Mouse (Mus musculus) neutrophil, adult 5-6 weeks (primary cell): Measurements from ENCODE around the gene Dusp27. TPM values are rescaled to one million over a fixed set of nuclear protein-coding genes. Genes with fewer than 3 reads are reported as not detected.

Experiments used
- ATAC-seq: fragments of 151-379, 151-347 bp; 2 replicates; pipeline ENCODE4 v1.8.0; 2017; ENCODE audit warnings: mild to moderate bottlenecking, moderate TSS enrichment; ENCODE audit not compliant: insufficient number of reproducible peaks, poor library complexity, low FRiP score, severe bottlenecking; ENCODE audit errors: extremely low read depth
- total RNA-seq: library from RNA; stranded (forward); fragments of 200-1000 nt; gene quantifications from 2 replicates; pipeline ENCODE4 v1.2.3, GENCODE M21; 2017

Dusp27 gene
- total RNA-seq, 1 experiment from 2014 or later, result not detected

DNA sequence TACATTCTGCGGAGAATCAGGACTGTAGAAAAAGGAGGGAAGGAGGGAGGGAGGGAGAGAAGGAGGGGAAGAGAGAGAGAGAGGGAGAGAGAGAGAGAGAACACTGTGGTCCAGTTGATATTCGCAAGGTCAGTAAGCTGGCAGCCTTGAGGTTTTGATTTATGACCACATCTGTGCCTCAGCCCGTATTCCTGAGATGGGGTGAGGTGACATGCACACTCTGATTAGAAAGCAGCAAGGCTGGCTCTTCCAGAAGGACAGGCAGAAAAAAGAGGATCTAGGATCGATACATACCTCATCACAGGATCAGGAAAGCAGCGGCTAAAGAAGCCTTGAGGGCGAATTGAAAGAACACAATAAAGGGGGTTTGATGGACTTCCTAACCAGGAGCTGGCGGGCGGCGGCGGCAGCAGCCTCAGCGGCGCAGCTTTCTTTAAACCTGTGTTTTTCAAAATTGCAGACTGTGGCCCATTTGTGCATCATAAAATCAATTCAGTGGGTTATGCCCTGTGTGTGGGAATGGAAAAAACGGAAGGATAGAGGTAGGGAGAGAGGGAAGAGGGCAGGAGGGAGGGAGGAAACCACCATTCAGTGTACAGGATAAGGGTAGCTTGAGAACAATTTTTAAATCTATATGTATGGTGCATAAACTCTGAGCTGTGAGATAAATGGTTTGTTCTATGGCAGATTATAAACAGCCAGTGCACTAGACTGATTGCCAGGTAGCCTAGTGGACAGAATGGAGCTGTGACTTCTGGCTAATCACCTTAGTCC lies 9.7 kb downstream of the Dusp27 start:
- ATAC-seq, result no peak

DNA sequence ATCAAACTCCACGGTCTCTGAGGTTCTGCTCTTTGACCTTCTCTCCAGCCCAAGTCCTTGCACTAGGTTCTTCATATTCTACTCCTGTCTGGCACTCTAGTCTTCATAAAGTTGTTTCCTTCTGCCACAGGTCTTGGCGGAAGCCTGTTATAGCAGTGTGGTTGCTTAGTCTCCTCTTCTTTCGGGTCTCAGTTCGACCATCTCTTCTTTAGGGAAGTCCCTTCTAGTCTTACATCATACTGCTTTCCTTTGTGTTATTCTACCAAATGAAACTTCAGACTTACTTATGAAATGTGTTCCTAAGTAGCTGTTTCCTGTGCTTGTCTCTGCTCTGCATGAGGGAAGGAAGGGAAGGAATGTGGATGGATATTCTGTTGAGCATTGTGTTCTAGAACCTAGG lies 12.0 kb downstream of the Dusp27 start:
- no peak for ATAC-seq

DNA sequence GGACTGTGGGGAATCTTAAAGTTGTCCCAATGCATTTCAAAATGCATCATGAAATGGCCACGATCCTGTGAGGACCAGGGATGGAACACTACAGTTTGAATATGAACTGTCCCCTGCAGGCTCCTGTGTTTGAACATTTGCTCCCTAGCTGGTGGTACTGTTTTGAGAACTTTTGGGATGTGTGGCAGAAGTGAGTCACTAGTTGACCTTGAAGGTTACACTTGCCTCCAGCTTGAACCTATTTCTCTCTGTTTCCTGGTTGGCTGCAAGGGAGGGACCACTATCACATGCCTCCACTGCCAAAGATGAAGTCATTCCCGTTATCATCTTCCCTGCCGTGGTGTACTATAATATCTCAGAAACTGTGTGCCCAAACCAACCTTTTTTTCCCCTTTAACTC lies 12.7 kb downstream of the Dusp27 start:
- no peak for ATAC-seq

DNA sequence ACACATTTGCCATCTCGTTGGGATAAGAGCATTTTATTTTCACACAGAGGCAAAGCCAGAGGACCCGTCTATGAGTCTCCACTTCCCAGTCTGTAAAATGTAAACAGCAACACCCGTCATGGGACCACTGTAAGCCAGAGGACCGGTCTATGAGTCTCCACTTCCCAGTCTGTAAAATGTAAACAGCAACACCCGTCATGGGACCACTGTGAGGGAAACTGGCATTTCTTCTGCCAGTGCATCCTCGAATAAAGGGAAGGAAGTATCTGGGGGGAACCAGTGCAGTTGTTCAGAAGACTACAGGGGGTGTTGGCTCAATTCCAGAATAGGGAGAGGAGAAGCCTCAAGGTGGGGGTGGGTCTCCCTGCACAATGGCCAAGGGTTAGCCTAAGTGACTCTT lies 22.3 kb downstream of the Dusp27 start:
- ATAC-seq, result no peak

DNA sequence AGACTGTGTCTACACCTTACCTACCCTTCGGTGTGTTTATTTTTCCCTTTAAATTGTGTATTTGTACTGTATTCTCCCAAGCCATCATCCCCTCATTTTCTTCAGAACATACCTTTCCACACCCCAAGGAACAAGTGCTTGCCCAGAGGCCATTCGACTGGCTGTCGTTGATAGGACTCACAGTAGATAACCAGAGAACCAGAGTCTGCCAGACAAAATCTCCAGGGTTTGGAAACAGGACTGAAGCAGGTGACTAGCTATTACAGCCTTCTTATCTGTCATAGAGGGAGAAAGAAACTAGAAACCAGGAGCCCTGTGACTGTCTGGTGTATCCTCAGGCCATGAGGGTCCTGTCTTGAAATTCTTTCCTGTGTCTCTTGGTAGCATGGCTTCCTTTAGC lies 22.9 kb downstream of the Dusp27 start:
- no peak for ATAC-seq

DNA sequence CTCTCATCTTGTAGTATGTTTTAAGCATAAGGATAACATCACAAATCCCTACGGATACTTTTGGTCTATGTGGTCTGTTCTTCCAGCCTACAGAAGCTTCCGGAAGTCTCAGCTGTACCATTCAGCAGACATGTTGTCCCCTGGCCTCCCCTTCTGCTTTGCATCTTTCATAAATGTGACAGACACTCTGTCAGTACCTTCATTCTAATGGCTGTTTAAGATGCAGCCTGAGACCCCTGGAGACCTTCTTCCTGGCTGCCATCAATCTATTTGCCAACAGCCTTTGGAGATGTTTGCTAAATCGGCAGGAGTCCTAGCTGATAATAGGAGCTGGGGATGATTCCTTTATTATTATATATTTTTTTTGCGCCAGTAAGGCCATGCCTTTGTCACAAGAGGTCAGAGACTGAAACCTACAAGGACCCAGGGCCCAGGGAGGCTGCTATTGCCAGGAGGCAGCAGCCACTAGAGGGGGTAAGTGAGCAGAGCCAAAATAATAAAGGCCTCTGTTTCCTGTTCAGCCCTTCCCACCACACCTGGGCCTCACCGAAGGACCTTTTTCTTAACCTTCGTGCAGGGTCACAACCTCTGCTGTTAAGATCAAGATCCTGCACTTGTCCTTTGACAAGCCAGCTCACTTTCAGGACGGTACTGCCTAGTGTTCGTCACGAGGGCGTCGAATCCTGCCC lies 24.7 kb downstream of the Dusp27 start:
- ATAC-seq, result no peak

DNA sequence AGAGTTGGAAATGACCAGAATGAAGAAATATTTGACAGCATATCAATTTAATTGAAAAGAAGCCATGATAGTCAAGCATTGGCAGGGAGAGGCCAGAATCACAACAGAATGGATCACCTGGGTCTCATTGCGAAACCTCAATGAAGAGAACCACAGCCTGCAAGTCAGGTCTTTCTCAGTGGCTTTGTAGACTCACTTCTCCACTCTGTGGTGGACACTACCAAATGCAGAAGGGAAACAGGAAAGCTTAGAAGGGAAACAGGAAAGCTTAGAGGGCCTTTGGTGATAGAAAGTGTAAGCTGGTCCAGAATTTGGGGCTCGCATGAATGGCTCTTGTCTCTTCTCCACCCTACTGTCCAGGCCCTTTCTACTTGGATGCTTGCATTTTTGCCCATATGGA lies 29.6 kb downstream of the Dusp27 start:
- no peak for ATAC-seq

DNA sequence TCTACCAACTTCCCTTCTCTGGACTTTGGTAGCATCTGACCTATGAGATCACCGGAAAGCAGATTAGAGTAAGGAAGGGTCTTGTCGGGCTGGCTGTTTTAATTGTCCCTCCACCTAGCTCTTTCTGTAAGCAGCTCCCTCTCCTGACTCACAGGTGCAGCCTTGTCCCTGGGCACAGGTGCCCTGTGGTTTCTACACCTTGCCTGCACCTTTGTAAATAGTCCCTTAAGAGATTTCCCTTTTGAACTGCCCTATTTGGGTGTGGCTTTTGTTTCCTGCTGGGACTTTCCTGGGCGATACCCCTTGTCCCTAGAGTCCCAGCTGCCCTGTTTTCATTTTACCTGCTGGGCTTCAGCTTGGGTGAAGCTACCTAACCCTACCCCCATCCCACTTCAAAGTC lies 33.3 kb downstream of the Dusp27 start:
- no peak for ATAC-seq

DNA sequence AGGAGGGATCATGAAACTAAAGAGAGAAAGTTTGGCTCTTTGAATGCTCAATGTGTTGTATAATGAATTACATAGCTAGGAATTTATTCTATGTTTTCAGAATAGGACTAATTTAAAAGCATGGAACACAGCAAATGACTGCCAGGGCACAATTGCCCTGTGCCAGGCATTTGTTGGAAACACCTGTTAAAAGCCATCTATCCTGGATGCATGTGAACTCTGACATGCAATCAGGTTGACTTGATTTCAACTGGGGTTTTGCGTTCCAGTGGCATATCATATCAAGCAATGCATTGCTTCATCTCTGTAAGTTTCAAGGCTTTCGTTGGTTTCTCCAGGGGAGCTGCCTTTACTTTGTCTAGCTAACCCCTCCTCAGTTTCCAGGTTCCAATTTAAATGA lies 37.4 kb downstream of the Dusp27 start:
- ATAC-seq, result no peak

DNA sequence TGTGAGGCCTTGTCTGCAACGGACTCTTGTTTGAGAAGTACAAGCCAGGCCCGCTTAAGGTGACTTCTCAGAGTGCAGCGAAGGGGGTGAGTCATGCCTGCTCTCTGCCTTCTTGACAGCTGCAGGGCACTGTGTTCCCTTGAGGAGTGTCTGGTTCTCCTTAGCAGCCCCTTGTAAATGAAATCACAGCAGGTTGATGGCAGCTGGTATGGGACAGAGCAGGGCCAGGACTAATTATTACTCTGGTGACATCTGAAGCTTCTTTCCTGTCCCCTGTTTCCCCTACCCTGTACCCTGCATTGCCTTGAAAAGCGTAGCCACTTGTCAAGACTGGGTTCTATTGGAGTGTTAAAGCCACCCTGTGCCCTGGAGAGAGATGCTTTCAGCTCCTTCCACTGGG lies 38.0 kb downstream of the Dusp27 start:
- no peak for ATAC-seq

DNA sequence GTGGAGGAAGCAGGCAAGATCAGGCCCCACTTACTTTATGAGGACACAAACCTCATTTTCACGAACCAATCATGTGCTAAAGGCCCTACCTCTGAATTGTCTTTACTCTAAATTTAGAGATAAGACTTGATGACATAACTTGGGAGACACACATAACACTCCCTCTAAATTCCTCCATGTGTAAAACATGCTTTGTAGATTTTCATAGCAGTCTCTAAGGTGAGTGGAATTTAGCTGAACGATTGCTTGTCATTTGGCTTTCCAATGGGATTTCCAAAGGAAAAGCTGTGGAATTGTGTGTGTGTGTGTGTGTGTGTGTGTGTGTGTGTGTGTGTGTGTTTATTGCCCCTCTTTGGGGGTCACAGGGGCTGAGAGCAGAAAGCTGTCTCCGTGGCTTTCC lies 38.4 kb downstream of the Dusp27 start:
- ATAC-seq, result no peak

DNA sequence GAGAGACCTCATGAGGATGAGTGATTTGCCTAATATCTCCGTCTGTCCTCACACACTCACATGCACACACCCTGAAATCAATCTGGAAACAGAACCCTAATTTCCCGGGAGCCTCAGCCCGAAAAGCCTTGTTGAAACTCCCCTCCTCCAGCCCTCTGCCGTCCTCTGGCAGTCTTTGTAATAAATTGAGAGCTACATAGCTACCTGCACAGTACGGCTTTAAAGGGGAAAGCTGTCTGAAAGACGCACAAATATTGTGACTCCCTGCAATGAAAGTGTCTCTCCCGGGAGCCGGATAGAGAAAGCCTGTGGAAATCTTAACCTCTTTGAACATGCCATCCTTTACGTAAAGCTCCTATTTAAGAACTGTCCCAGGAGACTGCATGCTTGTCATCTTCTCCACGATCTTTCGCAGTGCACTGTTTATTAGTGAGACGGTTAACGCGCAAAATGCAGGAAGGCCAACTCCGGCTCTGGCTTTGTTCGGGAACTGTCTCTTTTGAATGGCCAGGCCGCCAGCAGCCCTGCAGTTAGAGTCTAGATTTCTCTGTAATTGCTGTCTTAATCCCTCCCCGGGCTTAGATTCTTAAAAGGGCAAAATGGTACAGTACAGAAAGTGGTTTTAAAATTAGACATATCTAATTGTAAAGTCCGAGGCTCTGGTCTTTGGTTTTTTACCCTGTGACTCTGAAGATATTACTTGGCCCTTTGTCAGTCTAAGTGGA lies 39.1 kb downstream of the Dusp27 start:
- ATAC-seq, result no peak

DNA sequence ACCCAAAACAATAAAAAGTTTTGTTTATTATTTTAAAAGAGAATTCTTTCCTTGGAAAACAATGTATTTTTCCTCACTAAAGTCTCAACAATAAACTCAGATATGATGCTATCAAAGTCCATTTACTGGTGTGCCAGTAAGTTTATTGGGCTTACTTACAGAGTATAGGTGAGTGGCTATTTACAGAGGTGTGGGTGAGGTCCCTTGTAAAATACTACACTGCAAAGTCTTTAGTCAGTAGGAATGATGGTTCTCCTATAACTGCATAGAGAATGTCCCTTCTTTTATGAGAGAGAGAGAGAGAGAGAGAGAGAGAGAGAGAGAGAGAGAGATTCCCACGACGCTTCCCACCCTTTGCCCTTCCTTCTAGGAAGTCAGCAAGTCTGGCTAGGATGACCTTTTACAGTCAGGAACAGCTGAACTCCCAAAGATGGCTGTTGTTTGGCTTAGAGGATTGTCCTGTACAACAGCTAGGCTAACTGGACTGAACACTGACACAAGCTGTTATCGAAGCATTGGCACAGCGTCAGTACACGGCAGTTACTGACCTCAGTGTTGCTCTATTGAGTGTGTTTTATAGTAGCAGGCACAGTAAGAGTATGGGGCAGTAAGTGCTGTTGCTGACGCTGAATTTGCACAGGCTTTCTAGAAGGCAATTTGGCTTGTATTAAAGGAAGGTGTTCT lies 50.5 kb downstream of the Dusp27 start:
- no peak for ATAC-seq

DNA sequence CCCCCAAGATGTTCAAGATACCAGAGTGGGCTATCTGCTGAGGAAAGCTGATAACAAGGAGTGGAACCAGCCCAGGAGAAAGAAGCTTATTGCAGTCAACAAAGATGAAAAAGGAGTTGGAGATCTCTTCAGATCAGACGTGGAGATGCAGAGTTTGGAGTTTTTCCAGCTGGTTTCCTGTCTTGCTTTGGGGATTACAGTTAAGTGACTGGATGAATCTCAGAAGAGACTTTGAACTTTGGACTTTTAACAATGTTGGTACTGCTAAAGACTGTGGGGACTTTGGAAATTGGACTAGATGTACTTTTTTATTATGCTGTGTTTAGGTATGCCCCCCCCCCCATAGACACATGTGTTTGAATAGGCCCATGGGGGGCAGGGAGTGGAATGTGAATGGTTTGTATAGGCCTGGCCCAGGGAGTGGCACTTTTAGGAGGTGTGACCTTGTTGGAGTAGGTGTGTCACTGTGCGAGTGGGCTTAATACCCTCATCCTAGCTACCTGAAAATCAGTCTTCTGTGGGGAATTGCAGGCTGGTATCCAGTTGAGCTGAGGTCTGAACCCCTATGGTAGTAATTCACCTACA lies 59.8 kb downstream of the Dusp27 start:
- ATAC-seq, result no peak

DNA sequence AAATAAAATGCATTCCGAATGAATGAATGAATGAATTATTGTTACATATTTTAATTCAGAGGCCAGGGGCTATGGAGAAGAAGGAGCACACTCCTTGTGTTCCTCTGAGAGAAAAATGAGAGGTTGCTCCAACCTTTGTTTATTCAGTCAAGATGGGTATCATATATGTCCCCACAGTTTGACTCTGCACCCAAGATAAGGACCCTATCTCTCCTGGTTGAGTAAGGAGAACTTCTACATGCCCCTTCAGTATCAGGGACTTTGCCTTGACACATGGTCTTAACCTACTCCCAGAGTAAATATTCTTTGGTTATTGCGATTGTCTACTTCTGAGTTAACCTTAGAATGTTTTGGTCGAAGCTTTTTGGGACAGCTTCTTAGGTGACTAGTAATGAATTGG lies 63.9 kb downstream of the Dusp27 start:
- no peak for ATAC-seq

DNA sequence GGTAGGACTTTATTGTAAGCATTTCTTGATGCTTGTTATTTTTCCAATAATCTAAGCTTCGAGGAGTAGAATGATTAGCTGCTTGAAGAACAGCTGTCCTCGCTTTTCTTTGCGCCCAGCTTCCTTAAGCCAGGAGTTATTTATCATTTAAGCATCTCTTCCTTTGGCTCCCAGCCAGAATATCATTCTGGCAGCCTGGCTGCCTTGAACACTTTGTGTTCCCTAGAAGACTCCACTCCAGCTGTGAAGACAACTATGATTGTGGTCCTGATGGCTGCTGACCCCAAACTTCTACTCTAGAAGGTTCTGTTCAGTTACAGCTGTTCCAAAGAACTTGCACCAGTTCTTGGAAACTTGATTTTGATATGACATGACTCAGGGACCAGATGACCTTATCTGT lies 66.2 kb downstream of the Dusp27 start:
- no peak for ATAC-seq

DNA sequence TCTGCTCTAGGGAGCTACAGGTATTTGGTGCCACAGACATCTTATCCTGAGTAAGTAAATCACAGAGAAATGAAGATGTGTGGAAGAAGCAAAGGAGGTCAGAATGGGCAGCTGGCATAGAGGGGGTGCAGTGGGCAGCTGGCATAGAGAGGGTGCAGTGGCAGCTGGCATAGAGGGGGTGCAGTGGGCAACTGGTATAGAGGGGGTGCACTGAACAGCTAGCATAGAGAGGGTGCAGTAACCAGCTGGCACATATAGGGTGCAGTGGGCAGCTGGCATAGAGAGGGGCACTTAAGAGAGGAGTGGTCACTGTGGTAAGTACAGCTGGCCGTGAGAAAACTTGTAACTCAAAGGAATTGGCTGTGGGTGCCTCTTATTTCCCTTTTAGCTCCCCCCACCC lies 67.3 kb downstream of the Dusp27 start:
- ATAC-seq, result no peak

DNA sequence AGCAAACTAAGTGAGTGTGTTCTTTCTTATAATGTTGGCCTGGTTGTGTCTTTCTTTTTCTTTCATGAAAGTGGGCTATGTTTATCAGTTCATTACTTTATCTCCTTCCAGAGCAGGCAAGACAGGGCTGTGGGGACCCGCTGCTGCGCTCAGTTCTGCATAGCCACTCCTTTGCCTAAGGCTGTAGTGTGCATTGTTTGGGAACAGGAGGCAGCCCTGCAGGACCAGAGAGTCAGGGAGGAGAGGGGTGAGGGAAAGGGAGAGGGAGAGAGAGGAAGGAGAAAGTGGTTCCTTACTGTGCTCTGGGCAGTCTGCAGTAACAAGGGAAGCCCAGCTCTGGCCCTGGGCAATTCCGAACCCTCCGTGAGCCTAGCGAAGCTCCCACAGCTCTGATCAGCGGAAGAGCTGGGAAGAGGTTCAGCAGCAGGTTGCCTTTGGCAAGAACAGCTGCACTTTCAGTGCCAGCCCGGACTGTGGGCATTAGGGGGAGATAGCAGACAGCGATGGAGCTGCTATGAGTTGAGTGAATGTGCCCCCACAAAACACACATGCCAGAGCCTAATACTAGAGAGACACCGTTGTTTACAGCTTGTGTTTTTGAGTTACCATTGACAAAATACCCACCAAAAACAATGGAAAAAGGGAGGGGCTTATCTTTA lies 71.5 kb downstream of the Dusp27 start:
- ATAC-seq, result no peak
